Mouse (Mus musculus) hindbrain, embryonic 14.5 days (tissue): Measurements from ENCODE around the gene Nemf. TPM values are rescaled to one million over a fixed set of nuclear protein-coding genes. Genes with fewer than 3 reads are reported as not detected.
"Not testable (repeated sequence)": the region's sequence is repeated elsewhere in the genome, so short reads cannot be mapped to it uniquely, and the experiment has no call there.

Experiments
- ATAC-seq: fragments of 200-750 bp; cut with Nextera tagmentation; 2 replicates; pipeline ENCODE4 v1.8.0; 2017; ENCODE audit warnings: moderate number of reproducible peaks, mild to moderate bottlenecking, moderate TSS enrichment, moderate library complexity; ENCODE audit not compliant: low FRiP score
- DNase-seq: peaks from one replicate; pipeline ENCODE4 v3.0.0-alpha.2; 2015; ENCODE audit warnings: low spot score
- H3K27ac ChIP-seq: fragments of 300-500 bp; sonication (generic); 2 replicates; pipeline ENCODE4 v1.5.1; 2014; ENCODE audit warnings: mild to moderate bottlenecking, moderate library complexity
- H3K27me3 ChIP-seq: fragments of 300-500 bp; sonication (generic); 2 replicates; pipeline ENCODE4 v1.6.1; 2014; ENCODE audit warnings: mild to moderate bottlenecking, low read length, mixed read lengths; ENCODE audit not compliant: control insufficient read depth, insufficient read depth
- H3K36me3 ChIP-seq: fragments of 300-500 bp; sonication (generic); replicated peaks from 2 replicates; pipeline ENCODE4 v1.6.1; 2014; ENCODE audit not compliant: control insufficient read depth, insufficient read depth
- H3K4me1 ChIP-seq: fragments of 300-500 bp; sonication (generic); replicated peaks from 2 replicates; pipeline ENCODE4 v1.6.1; 2014; ENCODE audit warnings: antibody characterized with exemption, low read length, mixed read lengths; ENCODE audit not compliant: control insufficient read depth, insufficient read depth
- H3K4me2 ChIP-seq: fragments of 300-500 bp; sonication (generic); replicated peaks from 2 replicates; pipeline ENCODE4 v1.6.1; 2014; ENCODE audit warnings: mild to moderate bottlenecking, moderate library complexity
- H3K4me3 ChIP-seq: fragments of 300-500 bp; sonication (generic); replicated peaks from 2 replicates; pipeline ENCODE4 v1.5.1; 2014; ENCODE audit warnings: mild to moderate bottlenecking, low read length
- H3K9ac ChIP-seq: fragments of 300-500 bp; sonication (generic); 2 replicates; pipeline ENCODE4 v1.6.1; 2014
- H3K9me3 ChIP-seq: fragments of 300-500 bp; sonication (generic); 2 replicates; pipeline ENCODE4 v1.6.1; 2016; ENCODE audit warnings: low read length; ENCODE audit not compliant: control insufficient read depth
- whole genome bisulfite sequencing: fragments of 180-500 bp; shearing (Covaris S2); extraction: QIAGEN DNeasy Blood & Tissue Kit; methylation state at CpG from one replicate; pipeline ENCODE4 v1.1.7; 2014; 5-methylcytosine and 5-hydroxymethylcytosine counted together
- polyA plus RNA-seq: library from polyadenylated mRNA; unstranded; fragments of >200 nt; fragmentation: Nextera tagmentation; extraction: Ambion mirVana; gene quantifications from 2 replicates; pipeline ENCODE4 v1.2.1, GENCODE M21; 2014

Gene Nemf
- polyA plus RNA-seq, 1 experiment from 2014 or later, result 77.2 TPM

GRCm38 (mm10) chr12:69388321-69388869 is 31.4 kb upstream of the Nemf start:
- Histone ChIP-seq H3K27ac (no peak overlapping the region), H3K36me3 (no peaks in the 10 kb centered on the region), H3K9ac (no peak overlapping the region), H3K4me2 (no peak overlapping the region), H3K9me3 (no peaks in the 10 kb centered on the region), H3K4me1 (no peaks in the 10 kb centered on the region), H3K4me3 (no peak overlapping the region), H3K27me3 (no peaks in the 10 kb centered on the region)
- DNase-seq, result no peak
- WGBS, result 94% methylated on average over 10 of the region's 10 CpGs
- no peak for ATAC-seq

- ATAC-seq, H3K9ac ChIP-seq, H3K27me3 ChIP-seq, H3K27ac ChIP-seq, H3K9me3 ChIP-seq, H3K4me3 ChIP-seq, H3K36me3 ChIP-seq, DNase-seq, H3K4me2 ChIP-seq, H3K4me1 ChIP-seq: not testable (repeated sequence)
- 81% methylated on average over 12 of the region's 12 CpGs for WGBS
Measured at GRCm38 (mm10) chr12:69386281-69386732, 29.3 kb upstream of the Nemf start.

GRCm38 (mm10) chr12:69385542-69386280 is 28.7 kb upstream of the Nemf start:
- Histone ChIP-seq H3K4me3 (no peak overlapping the region), H3K9me3 (no peaks in the 10 kb centered on the region), H3K27me3 (no peaks in the 10 kb centered on the region), H3K9ac (no peak overlapping the region), H3K36me3 (no peaks in the 10 kb centered on the region), H3K27ac (no peak overlapping the region), H3K4me2 (no peak overlapping the region), H3K4me1 (no peaks in the 10 kb centered on the region)
- WGBS, result 76% methylated on average over 6 of the region's 6 CpGs
- DNase-seq (no peak), ATAC-seq (no peak)

GRCm38 (mm10) chr12:69384606-69385005 is 27.6 kb upstream of the Nemf start:
- no peak overlapping the region for H3K9ac ChIP-seq
- H3K9me3 ChIP-seq, result no peaks in the 10 kb centered on the region
- no peak overlapping the region for H3K27ac ChIP-seq
- H3K36me3 ChIP-seq, result no peaks in the 10 kb centered on the region
- no peak overlapping the region for H3K4me2 ChIP-seq
- DNase-seq, result no peak
- H3K4me3 ChIP-seq, result no peak overlapping the region
- no peaks in the 10 kb centered on the region for H3K4me1 ChIP-seq
- ATAC-seq, result no peak
- H3K27me3 ChIP-seq, result no peaks in the 10 kb centered on the region
- WGBS, result 93% methylated on average over 5 of the region's 5 CpGs

GRCm38 (mm10) chr12:69382880-69383279 is 25.9 kb upstream of the Nemf start:
- no peaks in the 10 kb centered on the region for H3K4me1 ChIP-seq
- WGBS, result 94% methylated on average over 1 of the region's 1 CpGs
- H3K4me3 ChIP-seq, result no peak overlapping the region
- H3K27ac ChIP-seq, result no peak overlapping the region
- H3K9me3 ChIP-seq, result no peaks in the 10 kb centered on the region
- H3K4me2 ChIP-seq, result no peak overlapping the region
- DNase-seq, result no peak
- ATAC-seq, result no peak
- no peak overlapping the region for H3K9ac ChIP-seq
- H3K27me3 ChIP-seq, result no peaks in the 10 kb centered on the region
- peaks cover 8% of the 10 kb centered on the region for H3K36me3 ChIP-seq

GRCm38 (mm10) chr12:69378558-69379454 is 21.8 kb upstream of the Nemf start:
- no peaks in the 10 kb centered on the region for H3K9me3 ChIP-seq
- no peak for DNase-seq
- H3K27ac ChIP-seq, result no peak overlapping the region
- no peak overlapping the region for H3K4me2 ChIP-seq
- no peak overlapping the region for H3K4me3 ChIP-seq
- WGBS, result 94% methylated on average over 11 of the region's 11 CpGs
- peaks cover 23% of the 10 kb centered on the region for H3K36me3 ChIP-seq
- no peak for ATAC-seq
- no peak overlapping the region for H3K9ac ChIP-seq
- peaks cover 10% of the 10 kb centered on the region for H3K4me1 ChIP-seq
- H3K27me3 ChIP-seq, result no peaks in the 10 kb centered on the region

- H3K9ac ChIP-seq, H3K27ac ChIP-seq, H3K4me2 ChIP-seq, ATAC-seq, DNase-seq, H3K27me3 ChIP-seq, H3K4me3 ChIP-seq, H3K9me3 ChIP-seq: not testable (repeated sequence)
- WGBS, result 94% methylated on average over 6 of the region's 6 CpGs
- peaks cover 19% of the 10 kb centered on the region for H3K4me1 ChIP-seq
- peaks cover 28% of the 10 kb centered on the region for H3K36me3 ChIP-seq
Measured at GRCm38 (mm10) chr12:69377636-69378035, 20.7 kb upstream of the Nemf start.

GRCm38 (mm10) chr12:69377188-69377587 is 20.2 kb upstream of the Nemf start:
- 100% methylated on average over 1 of the region's 1 CpGs for WGBS

GRCm38 (mm10) chr12:69376132-69376531 is 19.2 kb upstream of the Nemf start:
- DNase-seq (no peak), ATAC-seq (no peak)
- Histone ChIP-seq H3K27ac (no peak overlapping the region), H3K9ac (no peak overlapping the region), H3K4me3 (no peak overlapping the region), H3K4me1 (peaks cover 19% of the 10 kb centered on the region), H3K36me3 (peaks cover 28% of the 10 kb centered on the region), H3K27me3 (no peaks in the 10 kb centered on the region), H3K4me2 (no peak overlapping the region), H3K9me3 (no peaks in the 10 kb centered on the region)
- 86% methylated on average over 2 of the region's 2 CpGs for WGBS

More at GRCm38 (mm10) chr12:69377188-69377587, 20.2 kb upstream of the Nemf start:
- H3K27ac ChIP-seq, result no peak overlapping the region
- no peak for DNase-seq
- H3K4me3 ChIP-seq, result no peak overlapping the region
- H3K4me1 ChIP-seq, result peaks cover 19% of the 10 kb centered on the region
- no peaks in the 10 kb centered on the region for H3K27me3 ChIP-seq
- H3K9me3 ChIP-seq, result no peaks in the 10 kb centered on the region
- H3K4me2 ChIP-seq, result no peak overlapping the region
- H3K36me3 ChIP-seq, result peaks cover 28% of the 10 kb centered on the region
- no peak for ATAC-seq
- H3K9ac ChIP-seq, result no peak overlapping the region
